Mouse (Mus musculus) yolk sac, embryonic 10.5 days (tissue): ENCODE measurements around the gene Gm20517.

ENCODE experiments used
- DNase-seq: peaks from one replicate; pipeline ENCODE4 v3.0.0-alpha.2; 2017; ENCODE audit warnings: low spot score

Gene Gm20517

DNA sequence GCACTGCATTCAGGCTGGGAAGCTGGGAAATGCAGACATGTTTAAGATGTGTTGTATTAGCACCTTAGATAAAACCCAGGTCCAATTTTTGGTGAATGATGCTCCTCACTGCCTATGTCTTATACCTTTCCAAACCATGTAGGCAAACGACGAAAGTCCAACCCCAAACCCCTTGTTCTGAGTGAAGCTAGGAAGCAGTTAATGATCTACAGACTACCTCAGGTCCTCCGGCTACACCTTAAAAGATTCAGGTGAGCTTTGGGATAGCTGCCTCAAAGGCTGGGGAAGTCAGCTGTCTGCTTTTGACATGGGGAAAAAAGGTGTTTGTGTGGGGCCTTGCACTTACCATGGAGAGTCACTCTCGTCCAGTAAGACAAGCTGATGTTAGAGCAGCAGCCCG lies 67.3 kb downstream of the Gm20517 start:
- peak; percentile 55 for DNase-seq

DNA sequence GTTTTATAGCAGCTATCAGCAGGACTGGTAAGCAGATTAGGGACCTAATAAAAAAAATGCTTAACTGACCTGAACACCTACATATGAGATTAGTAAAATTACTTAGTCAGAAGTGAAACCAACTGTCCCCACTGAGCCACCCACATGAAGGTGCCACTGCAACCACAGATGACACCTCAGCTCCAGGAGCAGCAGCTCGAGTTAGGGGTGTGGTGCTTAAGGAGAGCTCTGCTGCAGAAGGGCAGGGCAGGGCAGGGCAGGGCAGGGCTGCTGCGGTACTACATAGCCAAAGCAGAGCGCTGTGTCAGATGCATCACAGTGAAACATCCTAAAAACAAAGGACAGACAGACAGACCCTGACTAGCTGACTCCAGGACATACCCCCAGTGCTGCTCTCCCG lies 71.4 kb downstream of the Gm20517 start:
- DNase-seq = no peak

DNA sequence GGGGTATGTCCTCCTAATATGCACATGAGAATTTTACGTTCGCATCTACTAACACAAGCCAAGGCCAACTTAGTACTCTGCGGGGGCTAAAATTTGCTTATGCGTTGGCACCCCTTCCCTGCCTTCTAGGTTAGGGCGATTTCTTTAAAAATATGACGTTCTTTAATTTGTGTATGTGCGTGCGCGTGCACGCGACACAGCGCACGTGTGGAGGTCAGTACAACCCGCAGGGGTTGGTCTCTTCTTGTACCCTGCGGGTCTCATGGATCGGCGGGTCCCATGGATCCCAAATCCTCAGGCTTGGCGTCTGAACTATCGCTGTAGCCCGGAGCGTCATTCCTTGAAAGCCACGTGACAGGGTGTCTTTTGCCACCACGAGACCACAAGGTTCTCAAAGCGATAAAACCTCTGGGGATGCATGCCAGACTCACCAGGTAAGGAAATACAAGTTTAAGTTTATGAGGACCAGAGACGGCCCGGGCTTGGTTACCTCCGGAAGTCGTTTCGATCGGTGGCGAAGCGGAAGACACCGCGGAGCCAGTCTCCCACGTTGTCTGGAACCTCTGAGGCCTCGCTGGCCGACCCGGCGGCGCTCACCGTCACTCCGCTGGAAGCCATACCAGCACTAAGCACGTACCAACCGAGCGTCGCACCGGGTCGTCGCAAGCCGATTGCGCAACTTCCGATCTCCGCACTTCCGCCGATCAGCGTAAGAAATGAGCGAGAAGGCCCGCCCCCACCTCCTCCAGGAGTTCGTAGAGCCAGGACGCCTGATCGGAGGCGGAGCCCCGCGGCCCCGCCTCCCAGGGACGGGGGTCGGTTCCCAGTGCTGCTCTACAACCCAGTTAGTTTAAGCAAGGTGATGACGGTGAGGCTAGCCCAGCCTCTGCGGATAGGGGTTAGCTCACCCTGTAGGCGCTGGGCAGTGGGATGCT lies 76.3 kb downstream of the Gm20517 start:
- peak; percentile 94 for DNase-seq

- no peak for DNase-seq
Measured at GRCm38 (mm10) chr17:47688344-47688607, 76.9 kb downstream of the Gm20517 start, which contains the start of gene Tomm6. Gene Tomm6 (minus strand): TSS chr17:47688386.

DNA sequence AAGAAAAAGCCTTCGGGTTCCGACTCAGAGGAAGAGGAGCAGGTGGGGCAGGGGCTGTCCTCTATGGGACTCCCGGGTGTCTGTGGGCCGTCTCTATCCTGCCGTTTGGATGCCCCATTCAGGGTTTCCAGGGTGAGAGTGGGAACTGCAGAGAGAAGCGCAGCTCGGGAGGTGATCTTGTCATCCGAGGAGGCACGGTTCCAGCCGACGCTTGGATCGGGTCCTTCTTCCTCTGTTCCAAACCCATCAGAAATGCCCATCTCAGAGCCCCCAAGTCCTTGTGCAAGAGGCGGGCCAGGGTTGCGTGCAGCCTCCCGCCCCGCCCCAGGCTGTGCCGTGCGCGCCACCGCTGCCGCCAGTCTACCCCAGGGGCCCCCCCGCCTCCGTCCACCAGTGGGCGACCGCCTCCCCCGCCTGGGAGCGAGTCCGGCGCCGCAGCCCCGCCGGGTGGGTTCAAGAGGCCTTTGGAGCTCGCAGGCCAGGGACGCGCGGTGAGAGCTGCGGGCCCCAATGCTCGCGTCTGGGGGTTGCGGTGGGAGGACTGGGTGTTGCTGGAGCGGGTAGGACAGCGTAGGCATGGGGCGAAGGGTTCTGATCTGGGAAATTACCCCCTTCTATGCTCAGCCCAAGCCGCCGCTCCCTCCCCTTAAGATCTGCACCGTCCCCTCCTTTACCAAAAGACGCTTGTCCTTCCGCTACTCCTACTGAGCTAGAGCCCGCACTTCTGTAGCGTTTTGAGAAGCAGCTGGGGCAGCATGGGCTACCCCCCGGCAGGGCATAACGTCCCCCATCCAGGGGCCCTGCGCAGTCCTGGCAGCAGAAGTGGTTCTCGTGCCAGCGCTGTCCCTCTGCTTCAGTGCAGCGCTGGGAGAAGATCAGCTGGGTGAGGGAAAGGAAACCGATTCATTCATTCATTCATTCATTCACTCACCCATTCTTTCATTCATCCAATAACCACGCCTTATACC lies 77.5 kb downstream of the Gm20517 start, which contains the start of gene Frs3:
Frs3 (plus strand) TSS at position 423 of the 968 bp plus-strand sequence.
- peak; percentile 76 for DNase-seq

DNA sequence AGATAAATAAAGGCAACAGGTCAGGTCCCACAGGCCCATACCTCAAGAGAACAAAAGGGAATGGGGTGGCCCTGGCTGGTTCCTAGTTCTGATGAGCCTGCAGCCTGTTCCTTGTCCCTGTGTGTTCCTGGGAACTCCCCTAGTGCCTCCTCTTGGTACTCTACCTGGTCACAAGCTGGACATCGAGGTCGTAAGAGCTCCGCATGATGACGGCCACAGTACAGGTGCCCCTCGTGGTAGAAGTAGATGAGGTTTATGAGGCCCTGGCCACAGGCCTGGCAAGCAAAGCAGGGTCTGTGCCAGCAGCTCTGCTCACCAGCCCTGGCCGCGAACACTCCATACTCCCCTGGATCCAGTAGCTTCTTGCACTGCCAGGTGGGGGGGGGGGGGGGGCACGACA lies 78.5 kb downstream of the Gm20517 start:
- no peak for DNase-seq

GRCm38 (mm10) chr17:47691650-47692049 lies 80.3 kb downstream of the Gm20517 start:
- DNase-seq = no peak

DNA sequence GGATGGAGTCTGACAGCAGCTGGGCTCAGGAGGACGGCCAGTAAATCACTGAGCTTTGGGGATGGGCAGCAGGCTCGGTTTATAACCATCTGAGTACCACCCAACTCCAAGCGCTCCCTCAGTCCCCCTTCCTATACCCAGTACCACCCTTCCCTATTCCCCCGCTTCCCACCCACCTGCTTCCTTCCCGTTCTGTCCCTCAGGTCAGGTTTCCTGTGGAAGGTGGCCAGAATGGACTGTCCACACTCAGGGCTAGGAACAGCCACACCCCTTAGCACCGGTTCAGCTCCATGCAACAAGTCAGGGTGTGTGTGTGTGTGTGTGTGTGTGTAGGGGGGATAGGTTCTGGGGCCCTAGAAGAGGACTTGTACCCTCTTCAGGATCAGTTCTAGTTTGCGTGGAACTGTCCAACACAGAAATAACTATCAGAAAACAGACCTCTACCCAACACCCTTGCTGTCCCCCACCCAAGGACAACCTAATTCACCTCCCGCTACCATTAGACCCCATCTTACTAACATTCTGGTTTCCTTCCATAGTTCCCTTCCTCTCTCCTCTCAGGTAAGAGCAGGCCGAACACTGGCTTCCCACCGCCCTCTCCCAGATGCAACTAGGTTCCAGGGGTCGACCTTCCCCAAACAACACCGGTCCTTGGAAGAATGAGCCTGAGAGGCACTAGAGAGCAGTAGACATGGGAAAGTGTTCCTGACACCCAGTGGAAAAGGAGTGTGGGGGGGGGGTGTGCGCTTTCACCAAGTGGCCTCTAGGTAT lies 82.5 kb downstream of the Gm20517 start:
- DNase-seq = no peak

GRCm38 (mm10) chr17:47694442-47694502 lies 82.9 kb downstream of the Gm20517 start, which contains the start of gene Gm21981:
Gene Gm21981 (minus strand): TSS chr17:47694455.
- DNase-seq = no peak

- peak; percentile 99 for DNase-seq
Measured at GRCm38 (mm10) chr17:47694503-47695336, 83.3 kb downstream of the Gm20517 start, which contains the start of gene Prickle4. Gene Prickle4 (minus strand): TSS chr17:47694736.

DNA sequence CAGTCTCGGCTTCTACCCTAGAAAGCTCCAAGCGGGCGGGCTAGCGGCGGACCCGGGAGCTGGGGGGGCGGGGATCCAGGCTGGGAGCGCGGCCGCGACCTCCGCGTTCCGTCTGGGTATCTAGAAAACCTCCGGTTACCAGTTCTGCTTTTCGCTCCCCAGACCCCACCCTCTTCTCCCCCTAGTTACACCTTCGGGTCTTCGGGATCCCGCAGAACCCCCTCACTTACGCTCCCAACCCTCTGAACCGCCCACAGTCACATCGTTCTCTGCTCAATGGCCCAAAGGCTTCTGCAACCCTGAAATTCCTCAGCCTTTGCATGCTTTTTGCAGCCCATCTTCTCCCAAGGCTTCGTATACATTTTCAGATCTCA lies 83.9 kb downstream of the Gm20517 start:
- no peak for DNase-seq

GRCm38 (mm10) chr17:47698156-47698555 lies 86.8 kb downstream of the Gm20517 start:
- peak; percentile 88 for DNase-seq

DNA sequence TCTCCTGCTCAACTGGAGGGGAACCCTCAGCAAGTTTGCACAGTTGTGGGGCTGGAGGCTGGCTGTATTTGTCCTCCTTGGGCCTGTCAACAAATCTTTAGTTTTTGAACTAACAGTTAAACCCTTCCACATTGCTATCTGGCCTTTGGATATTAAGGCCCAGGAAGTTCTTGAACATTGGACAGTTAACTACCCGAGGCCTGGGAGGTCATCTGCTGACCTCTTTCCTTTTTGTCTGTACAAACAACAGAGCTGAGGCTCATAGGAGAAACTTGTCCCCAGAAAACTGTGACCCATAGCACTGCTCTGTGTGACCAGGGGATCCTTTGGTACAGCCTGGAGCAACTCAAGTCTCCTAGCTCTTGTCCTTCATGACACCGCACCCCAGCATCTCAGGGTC lies 87.7 kb downstream of the Gm20517 start:
- peak; percentile 68 for DNase-seq

- DNase-seq = no peak
Measured at GRCm38 (mm10) chr17:47701793-47702192, 90.4 kb downstream of the Gm20517 start.

GRCm38 (mm10) chr17:47702548-47703345 lies 91.4 kb downstream of the Gm20517 start:
- DNase-seq = no peak

DNA sequence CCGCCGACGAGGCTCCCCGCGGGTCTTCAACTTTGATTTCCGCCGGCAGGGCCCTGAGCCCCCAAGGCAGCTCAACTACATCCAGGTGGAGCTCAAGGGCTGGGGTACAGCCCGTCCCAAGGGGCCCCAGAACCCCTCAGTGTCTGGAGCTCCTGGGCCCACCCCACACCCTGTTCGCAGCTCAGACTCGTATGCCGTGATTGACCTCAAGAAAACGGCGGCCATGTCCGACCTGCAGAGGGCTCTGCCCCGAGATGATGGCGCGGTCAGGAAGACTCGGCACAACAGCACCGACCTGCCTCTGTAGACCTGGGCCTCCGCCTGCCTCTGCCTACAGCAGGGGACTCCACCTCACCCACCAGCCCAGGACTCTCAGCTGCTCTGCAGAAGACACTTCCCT lies 92.2 kb downstream of the Gm20517 start:
- DNase-seq = no peak

DNA sequence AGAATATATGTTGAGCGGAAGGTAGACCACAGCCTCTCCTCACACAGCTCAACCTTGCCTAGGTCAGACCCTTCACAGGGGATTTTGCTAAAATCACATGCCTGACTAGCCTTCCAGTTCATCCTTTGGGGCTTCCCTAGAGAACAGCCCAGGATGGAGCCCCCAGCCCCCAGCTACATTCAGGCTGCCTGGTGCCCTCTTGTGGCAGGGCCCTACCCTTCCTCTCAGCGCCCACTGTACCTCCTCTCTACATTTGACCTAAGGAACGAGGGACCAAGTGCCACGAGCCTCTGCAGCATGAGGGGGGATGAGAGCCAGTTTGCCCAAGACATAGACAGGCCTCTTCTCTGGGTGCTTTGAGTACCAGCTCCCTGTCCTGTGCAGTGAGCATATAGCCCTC lies 93.3 kb downstream of the Gm20517 start:
- DNase-seq = no peak

DNA sequence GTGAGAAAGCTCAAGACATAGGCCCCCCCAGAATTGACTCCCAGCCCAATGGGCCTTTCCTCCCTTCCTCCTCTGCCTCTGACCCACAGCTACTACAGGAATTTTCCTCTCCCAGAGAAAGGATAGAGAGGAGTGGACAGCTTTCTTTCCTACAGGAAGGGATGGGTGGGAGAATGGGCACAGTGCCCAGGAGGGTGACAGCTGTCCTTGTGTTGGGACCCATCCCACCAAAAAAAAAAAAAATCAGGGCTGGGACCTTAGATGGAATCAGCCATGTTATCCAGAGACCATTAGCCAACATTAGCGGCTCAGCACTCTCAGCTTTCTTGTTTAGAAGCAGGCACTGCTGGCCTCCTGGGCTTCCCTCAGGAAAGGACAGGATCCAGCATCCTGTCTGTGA lies 94.8 kb downstream of the Gm20517 start:
- DNase-seq = no peak

DNA sequence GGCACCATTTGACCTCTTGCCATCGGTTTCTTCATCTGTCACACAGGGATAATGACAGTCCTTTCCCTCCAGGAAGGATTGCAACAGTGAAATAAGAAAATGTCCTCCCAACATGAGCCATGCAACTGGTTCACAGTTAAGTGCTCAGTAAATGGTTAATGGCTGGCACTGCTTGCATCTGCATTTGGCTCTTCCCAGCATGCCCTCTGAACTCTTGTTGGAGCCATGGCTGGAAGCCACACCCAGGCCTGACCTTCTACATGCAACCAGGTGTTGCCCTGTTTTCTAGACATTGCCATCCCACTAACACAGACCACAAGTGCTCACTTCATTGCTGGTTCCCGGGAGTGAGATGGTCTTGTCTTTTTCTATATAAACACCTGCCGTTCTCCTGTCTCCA lies 96.6 kb downstream of the Gm20517 start:
- DNase-seq = no peak

GRCm38 (mm10) chr17:47708972-47709371 lies 97.6 kb downstream of the Gm20517 start:
- no peak for DNase-seq

DNA sequence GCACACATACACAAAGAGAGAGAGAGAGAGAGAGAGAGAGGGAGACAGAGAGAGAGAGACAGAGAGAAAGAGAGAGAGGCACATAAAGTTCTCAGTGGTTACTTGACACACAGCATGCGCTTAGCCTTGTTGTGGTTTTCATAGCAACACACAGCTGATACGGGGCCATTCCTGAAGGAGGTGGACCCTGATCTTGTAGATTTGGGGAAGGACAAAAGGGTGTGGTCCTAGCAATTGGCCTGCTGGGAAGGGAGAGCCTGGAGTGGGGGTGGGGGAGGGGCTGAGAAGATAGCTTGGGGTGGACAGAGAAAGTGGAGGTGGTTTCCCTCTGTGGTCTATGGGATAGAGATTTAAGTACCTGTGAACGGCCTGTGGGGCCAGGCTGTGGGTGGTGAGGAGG lies 98.6 kb downstream of the Gm20517 start:
- DNase-seq = no peak
